Mouse (Mus musculus) forebrain, embryonic 14.5 days (tissue): ENCODE measurements around the gene Olfr1444. TPM values are rescaled to one million over a fixed set of nuclear protein-coding genes. Genes with fewer than 3 reads are reported as not detected.

Source experiments
- ATAC-seq: fragments of 200-750 bp; cut with Nextera tagmentation; 2 replicates; pipeline ENCODE4 v1.8.0; 2017; ENCODE audit warnings: mild to moderate bottlenecking, moderate library complexity
- DNase-seq: peaks from one replicate; pipeline ENCODE4 v3.0.0-alpha.2; 2015; ENCODE audit warnings: low spot score
- H3K27ac ChIP-seq: fragments of 300-500 bp; sonication (generic); 2 replicates; pipeline ENCODE4 v1.5.1; 2014; ENCODE audit warnings: low read depth, mild to moderate bottlenecking, control low read depth, low read length, moderate library complexity
- H3K27me3 ChIP-seq: fragments of 300-500 bp; sonication (generic); replicated peaks from 2 replicates; pipeline ENCODE4 v1.6.1; 2014; ENCODE audit warnings: low read length, control low read depth, mixed read lengths; ENCODE audit not compliant: control insufficient read depth, insufficient read depth
- H3K36me3 ChIP-seq: fragments of 300-500 bp; sonication (generic); 2 replicates; pipeline ENCODE4 v1.6.1; 2014; ENCODE audit warnings: low read length, control low read depth; ENCODE audit not compliant: control insufficient read depth, insufficient read depth
- H3K4me1 ChIP-seq: fragments of 300-500 bp; sonication (generic); 2 replicates; pipeline ENCODE4 v1.6.1; 2014; ENCODE audit warnings: antibody characterized with exemption, low read length, control low read depth; ENCODE audit not compliant: control insufficient read depth, insufficient read depth
- H3K4me2 ChIP-seq: fragments of 300-500 bp; sonication (generic); 2 replicates; pipeline ENCODE4 v1.6.1; 2014; ENCODE audit warnings: mild to moderate bottlenecking, control low read depth, low read length
- H3K4me3 ChIP-seq: fragments of 300-500 bp; sonication (generic); 2 replicates; pipeline ENCODE4 v1.5.1; 2014; ENCODE audit warnings: low read depth, low read length, control low read depth
- H3K9ac ChIP-seq: fragments of 300-500 bp; sonication (generic); 2 replicates; pipeline ENCODE4 v1.6.1; 2014; ENCODE audit warnings: mild to moderate bottlenecking, low read length, control low read depth, moderate library complexity
- H3K9me3 ChIP-seq: fragments of 300-500 bp; sonication (generic); replicated peaks from 2 replicates; pipeline ENCODE4 v1.6.1; 2016; ENCODE audit warnings: low read length, control low read depth, mixed read lengths; ENCODE audit not compliant: control insufficient read depth
- WGBS: fragments of 180-500 bp; shearing (Covaris S2); extraction: QIAGEN DNeasy Blood & Tissue Kit; methylation state at CpG from one replicate; pipeline ENCODE4 v1.1.7; 2014; 5-methylcytosine and 5-hydroxymethylcytosine counted together
- polyA plus RNA-seq: library from polyadenylated mRNA; unstranded; fragments of >200 nt; fragmentation: Nextera tagmentation; extraction: Ambion mirVana; gene quantifications from 2 replicates; pipeline ENCODE4 v1.2.1, GENCODE M21; 2014

The Olfr1444 gene
- polyA plus RNA-seq, 1 experiment from 2014 or later: not detected

DNA sequence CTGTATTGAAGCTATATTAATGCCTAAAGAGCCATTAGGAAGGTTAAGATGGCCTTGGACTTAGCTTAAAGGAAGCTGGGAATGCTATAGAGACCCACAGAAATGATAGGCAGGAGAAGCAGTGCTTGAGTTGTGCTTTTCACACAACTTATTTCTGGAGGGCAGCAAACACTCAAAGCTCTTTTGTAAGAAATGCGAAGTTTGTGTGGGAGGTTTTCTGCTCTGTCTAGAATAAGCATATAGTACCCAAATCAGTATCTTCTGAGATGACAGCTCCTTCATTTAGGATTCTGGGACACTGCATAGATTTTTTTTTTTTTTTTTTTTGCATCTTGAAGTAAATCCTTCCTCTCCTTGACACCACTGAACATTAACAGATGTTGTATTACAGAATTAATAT lies 18.6 kb upstream of the Olfr1444 start:
- H3K9ac ChIP-seq: no peak overlapping the region
- H3K4me1 ChIP-seq: no peaks in the 10 kb centered on the region
- 86% methylated on average over 1 of the region's 1 CpGs for WGBS
- H3K4me3 ChIP-seq: no peak overlapping the region
- DNase-seq (no peak), ATAC-seq (no peak)
- H3K36me3 ChIP-seq: no peaks in the 10 kb centered on the region
- H3K27ac ChIP-seq: no peak overlapping the region
- H3K9me3 ChIP-seq: no peaks in the 10 kb centered on the region
- no peaks in the 10 kb centered on the region for H3K27me3 ChIP-seq
- no peak overlapping the region for H3K4me2 ChIP-seq

DNA sequence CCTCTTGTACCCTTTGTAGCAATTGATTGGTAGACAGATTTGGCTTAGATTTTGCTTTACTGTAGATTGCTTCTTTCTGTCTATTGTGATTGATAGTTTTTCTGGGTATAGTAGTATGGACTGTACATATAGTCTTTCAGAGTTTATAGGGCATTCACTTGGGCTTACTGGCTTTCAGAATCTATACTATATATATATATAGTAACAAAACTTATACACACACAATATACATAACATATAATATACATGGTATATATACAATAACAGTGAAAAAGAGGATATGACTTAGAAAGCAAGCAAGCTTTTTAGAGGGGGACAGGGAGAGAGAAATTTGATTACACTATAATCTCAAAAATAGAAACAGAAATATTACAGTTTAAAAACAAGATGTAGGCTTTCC lies 10.7 kb upstream of the Olfr1444 start, which contains the start of gene Gm5244:
Gene Gm5244 (plus strand): TSS at position 301 of the 400 bp plus-strand sequence.
- H3K4me1 ChIP-seq: no peaks in the 10 kb centered on the region
- H3K9ac ChIP-seq: no peak within 1 kb of the TSS
- no peak within 1 kb of the TSS for H3K4me3 ChIP-seq
- H3K36me3 ChIP-seq: no peaks in the 10 kb centered on the region
- H3K4me2 ChIP-seq: no peak within 1 kb of the TSS
- DNase-seq: no peak
- H3K27ac ChIP-seq: no peak within 1 kb of the TSS
- H3K27me3 ChIP-seq: no peaks in the 10 kb centered on the region
- no peak for ATAC-seq
- no peaks in the 10 kb centered on the region for H3K9me3 ChIP-seq

DNA sequence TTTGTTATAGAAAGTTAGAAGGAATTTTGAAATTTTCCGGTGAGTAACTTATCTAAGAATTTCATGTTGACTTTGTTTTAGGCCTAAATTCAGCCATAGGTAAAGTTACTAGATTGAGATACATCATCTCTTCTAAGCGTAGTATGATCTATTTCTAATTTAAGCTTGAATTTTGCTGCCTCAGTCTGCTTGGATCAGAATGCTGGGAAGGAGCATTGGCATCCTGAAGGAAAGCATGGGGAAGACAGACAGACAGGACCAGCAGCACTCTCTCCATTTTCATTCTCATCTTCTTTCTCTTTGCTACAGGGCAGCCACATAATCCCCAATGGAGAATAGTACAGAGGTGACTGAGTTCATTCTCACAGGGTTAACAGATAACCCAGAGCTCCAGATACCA lies 26.5 kb downstream of the Olfr1444 start, which contains the start of gene Olfr1445:
Gene Olfr1445 (plus strand): TSS at position 301 of the 400 bp plus-strand sequence.
- 87% methylated on average over 2 of the region's 2 CpGs for WGBS
- H3K4me2 ChIP-seq: no peak within 1 kb of the TSS
- DNase-seq (no peak), ATAC-seq (no peak)
- no peak within 1 kb of the TSS for H3K4me3 ChIP-seq
- H3K27me3 ChIP-seq: no peaks in the 10 kb centered on the region
- H3K9me3 ChIP-seq: peaks cover 4% of the 10 kb centered on the region; the same call in 1 of the 2 replicates
- no peaks in the 10 kb centered on the region for H3K36me3 ChIP-seq
- no peak within 1 kb of the TSS for H3K27ac ChIP-seq
- H3K9ac ChIP-seq: no peak within 1 kb of the TSS
- no peaks in the 10 kb centered on the region for H3K4me1 ChIP-seq

DNA sequence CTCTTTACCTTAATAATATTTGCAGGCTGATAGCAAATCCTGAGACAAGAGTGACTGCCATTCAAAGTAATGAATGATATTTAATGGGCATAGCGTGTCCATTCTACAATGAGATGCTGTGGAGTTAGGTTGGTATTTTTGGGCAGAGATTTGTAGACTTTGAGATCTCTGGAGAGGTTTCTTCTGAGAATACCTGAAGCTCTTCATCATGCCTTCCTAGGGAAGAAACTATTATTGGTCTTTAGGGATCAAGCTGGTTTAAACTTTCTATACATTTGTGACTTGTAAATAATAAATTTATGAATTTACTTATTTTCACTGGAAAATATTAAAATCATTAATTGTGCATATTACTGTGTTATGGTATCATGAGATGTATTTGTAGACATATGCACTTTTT lies 36.3 kb downstream of the Olfr1444 start, which contains the start of gene Olfr1446:
Gene Olfr1446 (minus strand): TSS at position 101 of the 400 bp plus-strand sequence.
- no peak within 1 kb of the TSS for H3K4me2 ChIP-seq
- H3K4me1 ChIP-seq: no peaks in the 10 kb centered on the region
- no peak within 1 kb of the TSS for H3K9ac ChIP-seq
- no peaks in the 10 kb centered on the region for H3K36me3 ChIP-seq
- no peaks in the 10 kb centered on the region for H3K9me3 ChIP-seq
- 81% methylated on average over 1 of the region's 1 CpGs for WGBS
- H3K27me3 ChIP-seq: no peaks in the 10 kb centered on the region
- no peak within 1 kb of the TSS for H3K4me3 ChIP-seq
- no peak within 1 kb of the TSS for H3K27ac ChIP-seq
- ATAC-seq: no peak
- no peak for DNase-seq

DNA sequence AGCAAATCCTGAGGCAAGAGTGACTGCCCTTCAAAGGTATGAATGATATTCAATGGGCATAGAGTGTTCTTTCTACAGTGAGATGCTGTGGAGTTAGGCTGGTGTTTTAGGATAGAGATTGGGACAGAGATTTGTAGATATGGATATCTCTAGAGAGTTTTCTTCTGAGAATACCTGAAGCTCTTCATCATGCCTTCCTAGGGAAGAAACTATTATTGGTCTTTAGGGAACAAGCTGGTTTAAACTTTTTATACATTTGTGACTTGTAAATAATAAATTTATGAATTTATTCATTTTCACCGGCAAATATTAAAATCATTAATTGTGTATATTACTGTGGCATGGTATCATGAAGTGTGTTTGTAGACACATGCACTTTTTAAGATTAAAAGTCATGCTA lies 46.6 kb downstream of the Olfr1444 start, which contains the start of gene Olfr1447:
Gene Olfr1447 (minus strand): TSS at position 101 of the 400 bp plus-strand sequence.
- peaks cover 2% of the 10 kb centered on the region; the same call in 1 of the 2 replicates for H3K9me3 ChIP-seq
- ATAC-seq (no peak), DNase-seq (no peak)
- H3K27ac ChIP-seq: no peak within 1 kb of the TSS
- H3K9ac ChIP-seq: no peak within 1 kb of the TSS
- H3K4me1 ChIP-seq: no peaks in the 10 kb centered on the region
- no peak within 1 kb of the TSS for H3K4me2 ChIP-seq
- WGBS: 97% methylated on average over 1 of the region's 1 CpGs
- H3K4me3 ChIP-seq: no peak within 1 kb of the TSS
- H3K36me3 ChIP-seq: no peaks in the 10 kb centered on the region
- no peaks in the 10 kb centered on the region for H3K27me3 ChIP-seq

Other genes with a start within 250 kb of the Olfr1444 start
- gene Glyat, start 224.0 kb upstream of the Olfr1444 start, polyA plus RNA-seq: not detected in 2 replicates
- gene Olfr1442, start 186.8 kb upstream of the Olfr1444 start, polyA plus RNA-seq: not detected in 2 replicates
- gene Olfr1443, start 179.2 kb upstream of the Olfr1444 start, polyA plus RNA-seq: not detected in 2 replicates
- gene Keg1, start 161.5 kb upstream of the Olfr1444 start, polyA plus RNA-seq: not detected in 2 replicates
- gene Cntf, start 91.7 kb upstream of the Olfr1444 start, polyA plus RNA-seq: 1.2 TPM in 2 replicates
- 7.7 and 8.1 TPM in 2 replicates for gene Zfp91, start 61.2 kb upstream of the Olfr1444 start, polyA plus RNA-seq
- 1.2 and 1.4 TPM in 2 replicates for gene Lpxn, start 61.1 kb upstream of the Olfr1444 start, polyA plus RNA-seq
- not detected in 2 replicates for gene Gm5244, start 10.6 kb upstream of the Olfr1444 start, polyA plus RNA-seq
- gene Olfr1445, start 26.6 kb downstream of the Olfr1444 start, polyA plus RNA-seq: not detected in 2 replicates
- gene Olfr1446, start 36.2 kb downstream of the Olfr1444 start, polyA plus RNA-seq: not detected in 2 replicates
- not detected in 2 replicates for gene Olfr1447, start 46.5 kb downstream of the Olfr1444 start, polyA plus RNA-seq
- not detected in 2 replicates for gene Olfr1448, start 67.1 kb downstream of the Olfr1444 start, polyA plus RNA-seq
- not detected in 2 replicates for gene Olfr1449, start 73.6 kb downstream of the Olfr1444 start, polyA plus RNA-seq
- gene Olfr1450, start 93.0 kb downstream of the Olfr1444 start, polyA plus RNA-seq: not detected in 2 replicates
- gene Olfr1451, start 137.7 kb downstream of the Olfr1444 start, polyA plus RNA-seq: not detected in 2 replicates
- not detected in 2 replicates for gene Olfr1453, start 171.0 kb downstream of the Olfr1444 start, polyA plus RNA-seq
- not detected in 2 replicates for gene Olfr1454, start 203.3 kb downstream of the Olfr1444 start, polyA plus RNA-seq
- not detected in 2 replicates for gene Olfr1457, start 240.6 kb downstream of the Olfr1444 start, polyA plus RNA-seq
- not detected in 2 replicates for gene Olfr1458, start 249.5 kb downstream of the Olfr1444 start, polyA plus RNA-seq